Mouse (Mus musculus): ENCODE measurements around the gene Stk32c.

GRCm38 (mm10) chr7:139187277-139187676 is 25.8 kb downstream of the Stk32c start:
- TF ChIP-seq CTCF (conservative IDR thresholded peaks at IDR 0.05; ENCODE audit: low read length) (no peak), NANOG (IDR thresholded peaks at IDR 0.05; ENCODE audit: borderline replicate concordance, low read length) (no peak)
